Mouse (Mus musculus) intestine, embryonic 15.5 days (tissue): ENCODE results near the gene Angpt4. TPM values are rescaled to one million over a fixed set of nuclear protein-coding genes. Genes with fewer than 3 reads are reported as not detected.

Experiments
- ATAC-seq: fragments of 200-750 bp; cut with Nextera tagmentation; 2 replicates; pipeline ENCODE4 v1.8.0; 2017; ENCODE audit warnings: moderate TSS enrichment, moderate library complexity
- H3K27ac ChIP-seq: fragments of 300-500 bp; sonication (generic); 2 replicates; pipeline ENCODE4 v1.5.1; 2015; ENCODE audit warnings: mild to moderate bottlenecking, inconsistent platforms
- H3K27me3 ChIP-seq: fragments of 300-500 bp; sonication (generic); replicated peaks from 2 replicates; pipeline ENCODE4 v1.6.1; 2015; ENCODE audit warnings: inconsistent platforms
- H3K36me3 ChIP-seq: fragments of 300-500 bp; sonication (generic); 2 replicates; pipeline ENCODE4 v1.6.1; 2015; ENCODE audit warnings: inconsistent platforms
- H3K4me1 ChIP-seq: fragments of 300-500 bp; sonication (generic); replicated peaks from 2 replicates; pipeline ENCODE4 v1.6.1; 2015; ENCODE audit warnings: inconsistent platforms
- H3K4me2 ChIP-seq: fragments of 300-500 bp; sonication (generic); replicated peaks from 2 replicates; pipeline ENCODE4 v1.6.1; 2015; ENCODE audit warnings: mild to moderate bottlenecking, inconsistent platforms
- H3K4me3 ChIP-seq: fragments of 300-500 bp; sonication (generic); replicated peaks from 2 replicates; pipeline ENCODE4 v1.5.1; 2015; ENCODE audit warnings: inconsistent platforms
- H3K9ac ChIP-seq: fragments of 300-500 bp; sonication (generic); 2 replicates; pipeline ENCODE4 v1.6.1; 2015; ENCODE audit warnings: inconsistent platforms
- H3K9me3 ChIP-seq: fragments of 300-500 bp; sonication (generic); 2 replicates; pipeline ENCODE4 v1.6.1; 2016; ENCODE audit warnings: inconsistent platforms
- WGBS: fragments of 180-500 bp; shearing (Covaris S2); methylation state at CpG from one replicate; pipeline ENCODE4 v1.1.7; 2015; 5-methylcytosine and 5-hydroxymethylcytosine counted together
- polyA plus RNA-seq: library from polyadenylated mRNA; unstranded; fragments of >200 nt; fragmentation: Nextera tagmentation; extraction: Ambion mirVana; gene quantifications from 2 replicates; pipeline ENCODE4 v1.2.1, GENCODE M21; 2015

The Angpt4 gene
- polyA plus RNA-seq: 0.63 and 1.1 TPM in 2 replicates

GRCm38 (mm10) chr2:151910919-151911500 lies at the start of gene Angpt4:
Gene Angpt4 (plus strand): TSS chr2:151911210.
- Histone ChIP-seq H3K27ac (peak within 1 kb of the TSS; percentile 45), H3K4me3 (no peak within 1 kb of the TSS), H3K4me1 (peaks cover 15% of the 10 kb centered on the region), H3K9me3 (no peaks in the 10 kb centered on the region), H3K36me3 (no peaks in the 10 kb centered on the region), H3K9ac (no peak within 1 kb of the TSS), H3K4me2 (0 out of 2 replicates have a peak within 1 kb of the TSS, but pooled peaks have one; percentile 5), H3K27me3 (no peaks in the 10 kb centered on the region)
- 57% methylated on average over 13 of the region's 13 CpGs for WGBS
- ATAC-seq: peak; percentile 76

GRCm38 (mm10) chr2:151862257-151862810 lies 48.7 kb upstream of the Angpt4 start:
- no peaks in the 10 kb centered on the region for H3K9me3 ChIP-seq
- no peaks in the 10 kb centered on the region for H3K4me1 ChIP-seq
- ATAC-seq: no peak
- no peak overlapping the region for H3K4me2 ChIP-seq
- H3K27ac ChIP-seq: no peak overlapping the region
- H3K9ac ChIP-seq: no peak overlapping the region
- H3K36me3 ChIP-seq: no peaks in the 10 kb centered on the region
- H3K4me3 ChIP-seq: no peak overlapping the region
- no peaks in the 10 kb centered on the region for H3K27me3 ChIP-seq
- WGBS: 53% methylated on average over 5 of the region's 5 CpGs

DNA sequence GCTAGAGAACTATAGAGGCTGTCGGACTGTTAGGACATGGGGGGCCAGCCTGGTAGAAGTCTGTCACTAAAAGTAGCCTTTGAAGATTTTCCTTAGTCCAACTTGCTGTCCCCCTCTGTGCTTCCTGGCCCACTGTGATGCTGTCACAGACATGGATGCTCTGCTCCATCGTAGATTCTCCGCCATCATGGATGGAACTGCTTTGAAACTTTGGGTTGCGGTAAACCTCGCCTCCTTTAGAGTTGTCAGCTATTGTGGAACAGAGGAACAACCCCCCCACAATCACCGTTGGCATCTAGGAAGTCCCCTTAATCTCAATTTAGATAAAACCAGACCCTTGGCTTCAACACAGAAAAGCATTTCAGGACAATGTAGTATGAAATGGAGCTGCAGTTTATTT lies 46.1 kb upstream of the Angpt4 start:
- H3K4me3 ChIP-seq: no peak overlapping the region
- H3K9me3 ChIP-seq: no peaks in the 10 kb centered on the region
- H3K4me2 ChIP-seq: no peak overlapping the region
- 88% methylated on average over 6 of the region's 6 CpGs for WGBS
- no peaks in the 10 kb centered on the region for H3K36me3 ChIP-seq
- H3K27me3 ChIP-seq: no peaks in the 10 kb centered on the region
- H3K27ac ChIP-seq: no peak overlapping the region
- no peak overlapping the region for H3K9ac ChIP-seq
- no peaks in the 10 kb centered on the region for H3K4me1 ChIP-seq
- ATAC-seq: no peak

DNA sequence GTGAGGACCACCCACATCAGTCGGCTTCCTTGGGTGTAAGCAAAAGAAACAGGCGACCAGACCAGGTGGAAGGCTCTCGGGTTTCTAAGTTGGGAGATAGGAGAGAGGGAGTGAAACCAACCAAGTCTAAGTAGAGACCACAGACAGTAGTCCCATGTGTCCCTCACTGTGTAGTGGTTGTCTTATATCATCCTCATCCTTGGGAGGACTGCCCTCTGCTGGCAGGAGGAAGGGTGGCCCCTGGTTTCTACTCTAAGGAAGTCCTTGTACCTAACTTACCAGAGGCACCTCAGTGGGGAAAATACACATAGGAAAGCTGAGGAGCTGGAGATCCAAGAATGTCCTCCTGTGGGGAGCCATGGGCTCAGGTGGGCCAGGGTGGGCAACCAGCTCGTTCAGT lies 44.5 kb upstream of the Angpt4 start:
- H3K9ac ChIP-seq: no peak overlapping the region
- no peaks in the 10 kb centered on the region for H3K27me3 ChIP-seq
- WGBS: 42% methylated on average over 4 of the region's 4 CpGs
- H3K36me3 ChIP-seq: no peaks in the 10 kb centered on the region
- H3K4me2 ChIP-seq: no peak overlapping the region
- no peaks in the 10 kb centered on the region for H3K9me3 ChIP-seq
- no peak overlapping the region for H3K4me3 ChIP-seq
- no peak overlapping the region for H3K27ac ChIP-seq
- no peaks in the 10 kb centered on the region for H3K4me1 ChIP-seq
- peak; percentile 61; the same call in 1 of the 2 replicates for ATAC-seq

DNA sequence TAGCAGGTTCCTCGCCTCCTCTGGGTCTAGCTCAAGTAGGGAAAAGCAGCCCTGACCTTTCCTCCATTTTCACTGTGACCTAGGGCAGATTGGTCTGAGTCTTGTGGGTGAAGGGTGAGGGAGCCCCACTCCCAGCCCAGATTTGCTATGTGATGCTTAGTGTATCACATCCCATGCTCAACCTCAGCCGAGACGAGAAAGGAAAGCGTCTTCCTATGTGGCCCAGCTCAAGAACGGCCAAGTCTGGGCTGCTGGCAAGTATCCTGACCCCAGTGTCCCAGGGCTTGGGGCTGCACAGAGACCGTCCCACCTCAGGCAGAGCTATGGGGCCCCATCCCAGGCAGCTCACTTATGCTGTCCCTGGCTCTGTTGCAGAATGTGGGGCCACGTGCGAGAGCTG lies 42.8 kb upstream of the Angpt4 start:
- H3K27ac ChIP-seq: no peak overlapping the region
- no peaks in the 10 kb centered on the region for H3K27me3 ChIP-seq
- H3K4me1 ChIP-seq: no peaks in the 10 kb centered on the region
- ATAC-seq: no peak
- H3K9ac ChIP-seq: no peak overlapping the region
- no peak overlapping the region for H3K4me3 ChIP-seq
- no peaks in the 10 kb centered on the region for H3K9me3 ChIP-seq
- H3K4me2 ChIP-seq: no peak overlapping the region
- 79% methylated on average over 8 of the region's 8 CpGs for WGBS
- H3K36me3 ChIP-seq: no peaks in the 10 kb centered on the region

GRCm38 (mm10) chr2:151874551-151874950 lies 36.5 kb upstream of the Angpt4 start:
- no peaks in the 10 kb centered on the region for H3K9me3 ChIP-seq
- H3K4me3 ChIP-seq: no peak overlapping the region
- H3K27me3 ChIP-seq: 0 out of 2 replicates have a peak, but pooled peaks cover 2% of the 10 kb centered on the region
- H3K9ac ChIP-seq: no peak overlapping the region
- no peak overlapping the region for H3K27ac ChIP-seq
- no peaks in the 10 kb centered on the region for H3K36me3 ChIP-seq
- no peak for ATAC-seq
- H3K4me1 ChIP-seq: no peaks in the 10 kb centered on the region
- H3K4me2 ChIP-seq: no peak overlapping the region

GRCm38 (mm10) chr2:151876012-151876485 lies 35.0 kb upstream of the Angpt4 start:
- no peak overlapping the region for H3K4me3 ChIP-seq
- no peak overlapping the region for H3K27ac ChIP-seq
- ATAC-seq: peak; percentile 71
- no peak overlapping the region for H3K9ac ChIP-seq
- WGBS: 14% methylated on average over 8 of the region's 8 CpGs
- H3K4me1 ChIP-seq: no peaks in the 10 kb centered on the region
- no peaks in the 10 kb centered on the region for H3K36me3 ChIP-seq
- 0 out of 2 replicates have a peak, but pooled peaks cover 2% of the 10 kb centered on the region for H3K27me3 ChIP-seq
- no peaks in the 10 kb centered on the region for H3K9me3 ChIP-seq
- no peak overlapping the region for H3K4me2 ChIP-seq

- Histone ChIP-seq H3K9ac (no peak overlapping the region), H3K9me3 (no peaks in the 10 kb centered on the region)
- 71% methylated on average over 3 of the region's 3 CpGs for WGBS
Measured at GRCm38 (mm10) chr2:151878645-151879044, 32.4 kb upstream of the Angpt4 start.

DNA sequence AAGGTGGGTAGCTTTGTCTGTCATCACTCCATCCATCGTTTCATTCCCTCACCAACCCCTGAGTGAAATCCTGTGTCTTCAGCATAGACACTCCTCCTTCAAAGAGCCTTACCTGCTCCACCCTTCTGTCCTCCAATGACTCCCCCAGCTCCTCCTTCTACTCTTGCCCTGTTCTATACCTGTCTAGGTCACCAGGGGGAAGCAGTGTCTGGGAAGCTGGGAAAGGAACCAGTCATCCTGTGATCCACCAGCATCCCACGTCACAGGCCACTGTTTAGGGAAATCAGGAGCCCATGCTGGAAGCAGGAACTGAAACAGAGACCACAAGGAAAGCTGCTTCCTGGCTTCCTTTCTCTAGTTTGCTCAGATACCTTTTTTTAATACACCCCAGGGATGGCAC lies 31.2 kb upstream of the Angpt4 start:
- WGBS: 49% methylated on average over 2 of the region's 2 CpGs
- no peak for ATAC-seq

More at GRCm38 (mm10) chr2:151878645-151879044, 32.4 kb upstream of the Angpt4 start:
- Histone ChIP-seq H3K27me3 (0 out of 2 replicates have a peak, but pooled peaks cover 2% of the 10 kb centered on the region), H3K27ac (no peak overlapping the region), H3K36me3 (no peaks in the 10 kb centered on the region), H3K4me3 (no peak overlapping the region), H3K4me2 (no peak overlapping the region), H3K4me1 (no peaks in the 10 kb centered on the region)
- ATAC-seq: no peak

DNA sequence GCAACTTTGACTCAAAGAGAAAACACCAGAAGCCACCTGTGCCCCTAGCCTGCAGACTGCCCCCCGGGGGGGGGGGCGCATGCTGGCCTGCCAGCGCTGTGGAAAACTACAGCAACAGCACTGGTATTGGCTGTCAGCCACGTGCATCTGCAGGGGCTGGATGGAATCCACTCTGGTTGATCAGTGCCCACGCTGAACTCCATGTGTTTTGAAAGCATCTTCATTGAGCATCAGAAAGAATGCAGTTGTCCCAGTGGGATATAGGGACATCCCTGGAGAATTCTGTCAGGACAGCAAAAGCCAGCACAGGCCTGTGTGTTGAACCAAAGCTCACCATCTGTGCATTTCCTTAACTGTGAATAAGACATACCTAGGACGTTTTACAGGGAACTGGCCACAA lies 20.0 kb upstream of the Angpt4 start:
- H3K4me2 ChIP-seq: no peak overlapping the region
- no peak for ATAC-seq
- no peaks in the 10 kb centered on the region for H3K9me3 ChIP-seq
- 60% methylated on average over 6 of the region's 6 CpGs for WGBS
- no peak overlapping the region for H3K9ac ChIP-seq
- no peaks in the 10 kb centered on the region for H3K4me1 ChIP-seq
- H3K4me3 ChIP-seq: no peak overlapping the region
- no peaks in the 10 kb centered on the region for H3K27me3 ChIP-seq
- H3K27ac ChIP-seq: no peak overlapping the region
- no peaks in the 10 kb centered on the region for H3K36me3 ChIP-seq

More for the DNA sequence above, 31.2 kb upstream of the Angpt4 start:
- H3K4me2 ChIP-seq: no peak overlapping the region
- H3K36me3 ChIP-seq: no peaks in the 10 kb centered on the region
- H3K9me3 ChIP-seq: no peaks in the 10 kb centered on the region
- no peaks in the 10 kb centered on the region for H3K4me1 ChIP-seq
- no peak overlapping the region for H3K27ac ChIP-seq
- no peak overlapping the region for H3K9ac ChIP-seq
- H3K27me3 ChIP-seq: 0 out of 2 replicates have a peak, but pooled peaks cover 2% of the 10 kb centered on the region
- H3K4me3 ChIP-seq: no peak overlapping the region

DNA sequence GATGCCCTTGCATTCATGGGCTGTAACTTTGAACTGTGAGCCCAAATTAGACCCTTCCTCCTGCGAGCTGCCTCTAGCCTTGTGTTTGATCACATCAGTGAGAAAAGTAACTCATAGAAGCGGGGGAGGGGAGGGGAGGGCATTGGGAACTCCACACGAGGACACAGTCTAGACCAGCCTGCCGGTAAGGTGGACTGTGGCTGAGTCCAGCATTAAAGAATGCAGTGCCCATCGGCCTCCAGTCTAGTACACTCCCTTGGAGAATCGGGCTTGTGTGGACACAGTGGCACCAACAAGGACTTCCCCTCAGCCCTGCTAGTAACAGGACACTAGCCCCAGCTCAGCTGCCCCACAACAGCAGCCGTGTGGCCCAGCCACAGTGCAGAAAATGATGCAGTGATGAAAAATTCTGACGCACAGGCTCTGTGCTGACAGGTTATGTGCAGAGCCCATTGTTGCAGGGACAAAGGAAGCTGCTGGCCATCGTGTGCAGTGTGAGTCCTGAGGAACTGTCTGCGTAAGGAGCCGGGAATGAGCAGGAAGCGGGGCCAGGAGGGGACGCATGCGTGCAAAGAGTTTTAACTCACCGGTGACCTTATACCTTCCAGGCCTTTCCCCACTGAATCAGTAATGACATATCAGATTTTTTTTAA lies 17.8 kb upstream of the Angpt4 start:
- no peaks in the 10 kb centered on the region for H3K9me3 ChIP-seq
- ATAC-seq: no peak
- WGBS: 54% methylated on average over 15 of the region's 15 CpGs

DNA sequence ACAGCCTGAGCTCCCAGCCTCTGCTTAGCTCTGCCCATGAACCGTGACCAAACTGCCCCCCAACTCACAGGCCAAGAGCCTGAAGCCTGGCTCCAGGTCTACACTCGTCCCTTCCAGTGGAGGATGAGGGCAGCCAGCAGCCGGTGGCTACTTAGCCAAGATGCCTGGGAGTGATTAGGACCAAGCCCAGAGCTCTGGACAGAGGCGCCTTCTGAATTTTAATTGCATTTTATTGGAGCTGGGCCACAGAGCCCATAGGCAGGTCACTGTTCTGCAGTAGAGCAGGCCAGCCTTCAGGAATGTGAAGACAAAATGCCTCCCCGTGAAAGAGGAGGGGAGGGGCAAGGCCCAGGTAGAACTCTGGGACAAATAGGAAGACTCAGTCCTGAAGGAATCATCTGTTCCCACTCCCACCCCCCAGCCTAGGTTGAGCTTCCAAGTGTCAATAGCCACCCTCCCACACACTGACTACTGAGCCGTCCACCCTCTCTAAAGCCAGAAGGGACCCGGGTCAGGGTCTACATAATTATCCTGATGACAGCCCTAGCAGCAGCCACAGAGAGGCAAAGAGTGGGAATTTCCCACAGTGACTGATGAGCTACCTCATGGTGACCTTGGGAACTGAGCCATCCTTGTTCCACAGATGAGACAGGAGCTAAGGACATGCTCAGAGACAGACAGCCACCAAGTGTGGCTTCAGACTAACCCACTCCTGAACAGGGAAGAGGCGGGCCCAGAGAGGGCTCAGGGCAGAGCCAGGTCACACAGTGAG lies 16.6 kb upstream of the Angpt4 start:
- Histone ChIP-seq H3K27me3 (no peaks in the 10 kb centered on the region), H3K9me3 (no peaks in the 10 kb centered on the region), H3K4me2 (no peak overlapping the region), H3K36me3 (no peaks in the 10 kb centered on the region), H3K4me1 (no peaks in the 10 kb centered on the region), H3K9ac (no peak overlapping the region), H3K4me3 (no peak overlapping the region), H3K27ac (no peak overlapping the region)
- ATAC-seq: no peak
- 68% methylated on average over 8 of the region's 8 CpGs for WGBS

More for the DNA sequence above, 17.8 kb upstream of the Angpt4 start:
- H3K9ac ChIP-seq: no peak overlapping the region
- H3K27me3 ChIP-seq: no peaks in the 10 kb centered on the region
- no peak overlapping the region for H3K27ac ChIP-seq
- H3K4me2 ChIP-seq: no peak overlapping the region
- no peak overlapping the region for H3K4me3 ChIP-seq
- no peaks in the 10 kb centered on the region for H3K36me3 ChIP-seq
- no peaks in the 10 kb centered on the region for H3K4me1 ChIP-seq
